Comparison of ENCODE assay signal across 16 mouse cellular contexts in the genomic region with DNA sequence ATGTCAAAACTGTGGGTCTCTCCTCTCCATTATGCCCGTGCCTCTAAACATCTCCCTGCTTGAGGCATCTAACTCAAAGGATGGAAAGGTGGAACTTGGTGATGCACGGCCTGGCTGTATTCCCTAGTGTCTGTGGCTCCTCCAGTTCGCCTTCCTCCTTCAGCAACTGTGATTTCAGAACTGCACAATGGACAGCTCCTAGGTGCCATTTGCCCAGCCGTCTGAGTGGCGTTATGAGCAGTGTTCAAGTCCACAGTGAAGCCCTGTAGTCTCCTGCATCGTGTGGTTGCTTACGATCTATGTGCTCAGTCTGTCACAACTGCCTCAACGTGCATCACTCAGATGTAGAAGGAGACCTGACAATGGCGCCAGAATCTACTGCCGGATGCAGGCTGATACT.
DNase-seq lines count a peak whose midpoint lies in the region; ATAC-seq and TF ChIP-seq lines count a peak whose summit lies in the region.
"Had no signal": no experiment of that assay in that cellular context is flagged by ENCODE, and none has a peak within 500 bp of the region (broad histone marks: within the 10 kb centered on the region; RNA-seq: fewer than 3 reads in every experiment).

No protein-coding gene starts in this region.

- H3K4me3 ChIP-seq in lung, embryonic 14.5 days (ENCODE audit: low read depth, low read length) = no peak overlapping the region
- no peak overlapping the region for H3K4me3 ChIP-seq in MEL (ENCODE audit: control insufficient read depth in 1 of 2, insufficient read depth in 1 of 2, low read depth in 2 of 2, low read length in 2 of 2)
- H3K4me3 ChIP-seq: intestine, embryonic 15.5 days; left cerebral cortex, adult 2 months; lung, embryonic 15.5 days had no signal

- no peak for TF ChIP-seq EP300 in MEL (IDR thresholded peaks at IDR 0.05; ENCODE audit: low read depth in 1 of 2, low read length in 2 of 2)

- no peak overlapping the region for H3K9ac ChIP-seq in lung, embryonic 14.5 days
- H3K9ac ChIP-seq in MEL (ENCODE audit: control insufficient read depth, low read depth, low read length, poor library complexity, severe bottlenecking) = no peak overlapping the region
- H3K9ac ChIP-seq: intestine, embryonic 15.5 days; lung, embryonic 15.5 days had no signal

- no peaks in the 10 kb centered on the region for H3K36me3 ChIP-seq in lung, embryonic 14.5 days (ENCODE audit: insufficient read depth)
- no peaks in the 10 kb centered on the region for H3K36me3 ChIP-seq in MEL (ENCODE audit: control insufficient read depth in 1 of 2, insufficient read depth in 2 of 2, low read length in 2 of 2)
- H3K36me3 ChIP-seq: intestine, embryonic 15.5 days; lung, embryonic 15.5 days had no signal

- no peaks in the 10 kb centered on the region for H3K9me3 ChIP-seq in lung, embryonic 14.5 days (ENCODE audit: low read depth, low read length)
- H3K9me3 ChIP-seq in MEL (replicated peaks; ENCODE audit: insufficient read depth, low read length) = no peaks in the 10 kb centered on the region
- H3K9me3 ChIP-seq: intestine, embryonic 15.5 days; lung, embryonic 15.5 days had no signal

- H3K4me2 ChIP-seq in lung, embryonic 14.5 days = no peak overlapping the region
- H3K4me2 ChIP-seq: heart, embryonic 11.5 days; intestine, embryonic 15.5 days; lung, embryonic 15.5 days; midbrain, embryonic 11.5 days had no signal

- 58% methylated on average over 10 of the region's 10 CpGs for WGBS in lung, embryonic 14.5 days

- TF ChIP-seq POLR2A in MEL (IDR thresholded peaks at IDR 0.05; ENCODE audit: control insufficient read depth in 1 of 2, insufficient read depth in 1 of 2, low read depth in 1 of 2, low read length in 2 of 2, poor library complexity in 1 of 2) = no peak

- TF ChIP-seq CTCF in lung, embryonic 14.5 days (IDR thresholded peaks at IDR 0.05; ENCODE audit: low read depth) = no peak
- TF ChIP-seq CTCF in MEL (IDR thresholded peaks at IDR 0.05 in 2 of 3, conservative IDR thresholded peaks at IDR 0.05 in 1 of 3; ENCODE audit: control insufficient read depth in 1 of 3, insufficient read depth in 1 of 3, low read depth in 2 of 3, low read length in 3 of 3, poor library complexity in 1 of 3, severe bottlenecking in 1 of 3) = no peak

- no peak for ATAC-seq in lung, embryonic 14.5 days (ENCODE audit: insufficient read depth)
- ATAC-seq: activated CD4-positive, CD25-positive, alpha-beta regulatory T cell, adult 4 months; intestine, embryonic 15.5 days had no signal

- TF ChIP-seq RAD21 in MEL (IDR thresholded peaks at IDR 0.05; ENCODE audit: low read depth, low read length) = no peak

- no peaks in the 10 kb centered on the region for H3K79me2 ChIP-seq in MEL (ENCODE audit: control insufficient read depth, insufficient read depth, low read length, poor library complexity)

- no peaks in the 10 kb centered on the region for H3K4me1 ChIP-seq in lung, embryonic 14.5 days (ENCODE audit: insufficient read depth)
- H3K4me1 ChIP-seq in MEL (ENCODE audit: control insufficient read depth in 1 of 2, insufficient read depth in 2 of 2, low read length in 2 of 2) = no peaks in the 10 kb centered on the region
- H3K4me1 ChIP-seq: intestine, embryonic 15.5 days; lung, embryonic 15.5 days had no signal

- H3K27ac ChIP-seq in lung, embryonic 14.5 days (ENCODE audit: low read depth) = no peak overlapping the region
- no peak overlapping the region for H3K27ac ChIP-seq in MEL (ENCODE audit: control insufficient read depth, low read depth, low read length)
- H3K27ac ChIP-seq: intestine, embryonic 15.5 days; left cerebral cortex, adult 2 months; lung, embryonic 15.5 days had no signal

- H3K27me3 ChIP-seq in lung, embryonic 14.5 days (ENCODE audit: insufficient read depth, low read length) = no peaks in the 10 kb centered on the region
- 0 out of 4 replicates have a peak, but pooled peaks cover 0 to 4% of the 10 kb centered on the region in 2 experiments for H3K27me3 ChIP-seq in MEL (ENCODE audit: control insufficient read depth in 1 of 2, insufficient read depth in 2 of 2, low read length in 2 of 2)
- H3K27me3 ChIP-seq: intestine, embryonic 15.5 days; lung, embryonic 15.5 days had no signal

- DNase-seq in lung, embryonic 14.5 days = peak; percentile 72
- no peak for DNase-seq in lung, postnatal 10 days
- peak; percentile 30 for DNase-seq in MEL (ENCODE audit: low read depth, low spot score)
- DNase-seq in embryo, embryonic 10 days (ENCODE audit: low spot score) = peak; percentile 74
- no peak for DNase-seq in thymus, postnatal 4 days
- no peak for DNase-seq in right cerebral cortex, postnatal 36 days (ENCODE audit: low spot score in 2 of 2)
- no peak for DNase-seq in adrenal gland, postnatal 14 days
- DNase-seq: cerebellum, adult 9-10 months; gastrocnemius, postnatal 14 days; right cerebral cortex, postnatal 25 days had no signal

TF ChIP-seq in MEL, 35 proteins besides CTCF, POLR2A, EP300 and RAD21:
- TF ChIP-seq ZKSCAN1 (IDR thresholded peaks at IDR 0.05; ENCODE audit: low read depth, low read length) (no peak), ZNF384 (IDR thresholded peaks at IDR 0.05; ENCODE audit: low read depth, low read length) (no peak), TCF12 (IDR thresholded peaks at IDR 0.05; ENCODE audit: low read depth, low read length) (no peak), MAFK (IDR thresholded peaks at IDR 0.05; ENCODE audit: borderline replicate concordance, low read depth, low read length) (no peak), MXI1 (IDR thresholded peaks at IDR 0.05; ENCODE audit: low read depth, low read length) (no peak), NELFE (IDR thresholded peaks at IDR 0.05; ENCODE audit: low read depth, low read length) (no peak), SIN3A (IDR thresholded peaks at IDR 0.05; ENCODE audit: low read length) (no peak), ELF1 (IDR thresholded peaks at IDR 0.05; ENCODE audit: low read depth, low read length) (no peak), MYB (IDR thresholded peaks at IDR 0.05; ENCODE audit: low read depth, low read length) (no peak), JUND (IDR thresholded peaks at IDR 0.05; ENCODE audit: low read depth, low read length) (no peak), TBP (IDR thresholded peaks at IDR 0.05; ENCODE audit: low read depth, low read length) (no peak), MEF2A (IDR thresholded peaks at IDR 0.05; ENCODE audit: extremely low read depth, insufficient replicate concordance, low read depth, low read length, poor library complexity, severe bottlenecking) (no peak), UBTF (IDR thresholded peaks at IDR 0.05; ENCODE audit: borderline replicate concordance, insufficient read depth, low read depth, low read length) (no peak), BHLHE40 (IDR thresholded peaks at IDR 0.05; ENCODE audit: borderline replicate concordance, low read depth, low read length) (no peak), SMC3 (IDR thresholded peaks at IDR 0.05; ENCODE audit: low read depth, low read length) (no peak)
TF ChIP-seq in MEL: peak in this region for 0.

Comparison
In these comparisons a context has a peak if more than half of its experiments do, and no peak if none do; other contexts are left out.
1. DNase-seq: peak in lung, embryonic 14.5 days (single experiment), MEL (single experiment) and embryo, embryonic 10 days (single experiment); none in lung, postnatal 10 days (single experiment), thymus, postnatal 4 days (single experiment), right cerebral cortex, postnatal 36 days (0 of 2) and adrenal gland, postnatal 14 days (single experiment).